Mouse (Mus musculus) neural tube, embryonic 11.5 days (tissue): ENCODE measurements around the gene Cyp2c70. TPM values are rescaled to one million over a fixed set of nuclear protein-coding genes. Genes with fewer than 3 reads are reported as not detected.

ENCODE experiments used
- polyA plus RNA-seq: library from polyadenylated mRNA; unstranded; fragments of >200 nt; fragmentation: Nextera tagmentation; extraction: Ambion mirVana; gene quantifications from 2 replicates; pipeline ENCODE4 v1.2.1, GENCODE M21; 2014

Cyp2c70 gene
- polyA plus RNA-seq, 1 experiment from 2014 or later: not detected

Other genes starting within 250 kb of the Cyp2c70 start
- not detected in 2 replicates for gene Cyp2c37, start 194.9 kb downstream of the Cyp2c70 start, polyA plus RNA-seq
- gene Cyp2c54, start 113.5 kb downstream of the Cyp2c70 start, polyA plus RNA-seq: not detected in 2 replicates
- not detected in 2 replicates for gene Cyp2c50, start 97.6 kb downstream of the Cyp2c70 start, polyA plus RNA-seq
- 120 and 143 TPM in 2 replicates for gene Pdlim1, start 84.5 kb upstream of the Cyp2c70 start, polyA plus RNA-seq